Mouse (Mus musculus) neural tube, embryonic 13.5 days (tissue): ENCODE results near the gene Cacnb2. TPM values are rescaled to one million over a fixed set of nuclear protein-coding genes. Genes with fewer than 3 reads are reported as not detected.
A peak's percentile ranks its signal among the peaks of the same experiment; 100 is the strongest.

Source experiments
- ATAC-seq: fragments of 200-750 bp; cut with Nextera tagmentation; 2 replicates; pipeline ENCODE4 v1.8.0; 2017; ENCODE audit warnings: low read depth, mild to moderate bottlenecking, moderate TSS enrichment, moderate library complexity
- H3K27ac ChIP-seq: fragments of 300-500 bp; sonication (generic); replicated peaks from 2 replicates; pipeline ENCODE4 v1.5.1; 2015; ENCODE audit warnings: moderate library complexity, mild to moderate bottlenecking, inconsistent platforms
- H3K27me3 ChIP-seq: fragments of 300-500 bp; sonication (generic); 2 replicates; pipeline ENCODE4 v1.6.1; 2015; ENCODE audit warnings: mild to moderate bottlenecking, inconsistent platforms
- H3K36me3 ChIP-seq: fragments of 300-500 bp; sonication (generic); 2 replicates; pipeline ENCODE4 v1.6.1; 2015; ENCODE audit warnings: mild to moderate bottlenecking, inconsistent platforms
- H3K4me1 ChIP-seq: fragments of 300-500 bp; sonication (generic); replicated peaks from 2 replicates; pipeline ENCODE4 v1.6.1; 2015; ENCODE audit warnings: inconsistent platforms
- H3K4me2 ChIP-seq: fragments of 300-500 bp; sonication (generic); 2 replicates; pipeline ENCODE4 v1.6.1; 2015; ENCODE audit warnings: inconsistent platforms, mild to moderate bottlenecking, moderate library complexity
- H3K4me3 ChIP-seq: fragments of 300-500 bp; sonication (generic); 2 replicates; pipeline ENCODE4 v1.5.1; 2015; ENCODE audit warnings: mild to moderate bottlenecking, inconsistent platforms
- H3K9ac ChIP-seq: fragments of 300-500 bp; sonication (generic); 2 replicates; pipeline ENCODE4 v1.6.1; 2015; ENCODE audit warnings: moderate library complexity, mild to moderate bottlenecking, inconsistent platforms
- H3K9me3 ChIP-seq: fragments of 300-500 bp; sonication (generic); 2 replicates; pipeline ENCODE4 v1.6.1; 2016; ENCODE audit warnings: inconsistent platforms
- WGBS: fragments of 180-500 bp; shearing (Covaris S2); methylation state at CpG from one replicate; pipeline ENCODE4 v1.1.7; 2015; 5-methylcytosine and 5-hydroxymethylcytosine counted together
- polyA plus RNA-seq: library from polyadenylated mRNA; unstranded; fragments of >200 nt; fragmentation: Nextera tagmentation; extraction: Ambion mirVana; gene quantifications from 2 replicates; pipeline ENCODE4 v1.2.1, GENCODE M21; 2015

The Cacnb2 gene
- polyA plus RNA-seq, 1 experiment from 2014 or later = 4.5 TPM

DNA sequence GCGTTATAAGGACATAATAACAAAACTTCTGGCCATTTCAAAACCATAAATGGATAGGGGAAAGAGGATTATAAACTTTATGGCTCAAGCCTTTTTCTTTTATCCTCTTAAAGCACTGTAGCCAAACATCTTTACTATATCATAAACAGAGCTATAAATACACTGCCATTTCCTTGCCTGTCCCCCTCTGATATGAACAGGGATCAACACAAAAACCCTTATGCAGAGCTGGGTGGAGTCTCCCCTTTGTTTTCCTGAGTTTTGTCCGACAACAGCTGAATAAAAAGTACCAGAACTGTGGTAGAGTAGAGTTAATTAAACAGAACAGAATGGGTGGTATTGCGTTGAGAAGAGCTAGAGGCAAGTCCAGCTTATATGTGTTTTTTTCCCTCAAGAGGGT lies 280.6 kb downstream of the Cacnb2 start:
- Histone ChIP-seq H3K9me3 (no peaks in the 10 kb centered on the region), H3K36me3 (no peaks in the 10 kb centered on the region), H3K4me3 (no peak overlapping the region), H3K4me1 (no peaks in the 10 kb centered on the region), H3K27me3 (no peaks in the 10 kb centered on the region), H3K4me2 (no peak overlapping the region), H3K9ac (no peak overlapping the region), H3K27ac (no peak overlapping the region)
- WGBS = 73% methylated on average over 3 of the region's 3 CpGs
- ATAC-seq = no peak

DNA sequence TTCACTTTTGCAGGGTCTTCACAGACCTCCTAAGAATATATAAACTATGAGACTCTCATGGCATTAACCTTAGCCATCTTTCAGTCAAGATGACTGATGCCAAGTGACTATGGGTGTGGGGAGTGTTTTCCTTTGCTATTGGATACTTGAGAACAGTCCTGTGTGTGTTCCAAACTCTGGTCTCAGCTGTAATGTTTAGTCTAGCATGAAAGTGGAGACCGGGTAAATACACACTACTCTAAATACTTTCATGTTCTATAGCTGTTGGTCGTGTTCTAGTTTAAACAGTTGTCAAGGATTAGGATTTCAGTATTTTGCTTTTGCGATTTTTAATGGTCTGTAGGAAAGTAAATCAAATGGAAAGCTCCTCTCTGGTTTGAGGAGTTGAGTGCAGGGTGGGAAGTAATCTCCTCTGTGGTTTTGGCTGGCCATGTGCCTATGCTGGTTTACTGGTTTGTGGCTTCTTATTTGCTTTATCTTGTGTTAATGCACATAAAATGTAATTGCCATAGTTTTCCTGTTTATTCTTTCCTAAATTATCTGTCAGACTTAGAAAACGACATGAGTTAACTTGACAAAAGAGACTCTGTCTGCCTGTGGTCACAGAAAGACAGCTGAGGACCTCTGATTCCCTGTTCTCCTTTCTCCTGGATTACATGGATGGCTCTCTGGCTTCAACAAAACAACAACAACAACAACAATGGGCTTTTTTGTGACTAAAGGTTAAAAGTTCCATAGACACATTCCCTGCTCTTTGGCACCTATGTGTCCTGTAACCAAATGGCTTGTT lies 285.7 kb downstream of the Cacnb2 start:
- WGBS = 70% methylated on average over 4 of the region's 4 CpGs
- Histone ChIP-seq H3K4me2 (no peak overlapping the region), H3K36me3 (no peaks in the 10 kb centered on the region), H3K9me3 (no peaks in the 10 kb centered on the region), H3K9ac (no peak overlapping the region), H3K4me1 (no peaks in the 10 kb centered on the region), H3K4me3 (no peak overlapping the region), H3K27ac (no peak overlapping the region), H3K27me3 (no peaks in the 10 kb centered on the region)
- no peak for ATAC-seq

DNA sequence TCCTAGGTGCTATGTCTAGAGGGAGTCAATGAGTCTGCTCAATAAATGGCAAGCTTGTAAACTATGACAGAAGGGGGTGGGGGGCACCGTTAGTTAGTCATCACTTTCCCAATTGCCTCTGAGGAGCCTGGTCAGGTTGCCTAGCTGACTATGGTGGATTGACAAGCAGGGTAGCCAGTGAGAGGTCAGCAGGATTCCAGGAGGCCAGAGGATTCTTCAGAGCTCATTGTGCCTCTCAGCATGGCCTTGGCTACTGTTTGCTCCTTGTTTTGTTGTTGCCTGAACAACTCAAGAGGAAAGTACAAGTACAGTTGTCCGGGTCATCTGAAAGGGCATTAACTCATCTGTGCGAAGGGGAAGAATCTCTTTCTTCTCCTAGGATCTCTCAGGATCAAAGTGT lies 300.9 kb downstream of the Cacnb2 start:
- Histone ChIP-seq H3K9me3 (no peaks in the 10 kb centered on the region), H3K36me3 (no peaks in the 10 kb centered on the region), H3K4me3 (no peak overlapping the region), H3K27ac (no peak overlapping the region), H3K4me1 (peaks cover 15% of the 10 kb centered on the region), H3K9ac (no peak overlapping the region), H3K27me3 (no peaks in the 10 kb centered on the region), H3K4me2 (no peak overlapping the region)
- WGBS = 38% methylated on average over 3 of the region's 3 CpGs
- ATAC-seq = no peak

DNA sequence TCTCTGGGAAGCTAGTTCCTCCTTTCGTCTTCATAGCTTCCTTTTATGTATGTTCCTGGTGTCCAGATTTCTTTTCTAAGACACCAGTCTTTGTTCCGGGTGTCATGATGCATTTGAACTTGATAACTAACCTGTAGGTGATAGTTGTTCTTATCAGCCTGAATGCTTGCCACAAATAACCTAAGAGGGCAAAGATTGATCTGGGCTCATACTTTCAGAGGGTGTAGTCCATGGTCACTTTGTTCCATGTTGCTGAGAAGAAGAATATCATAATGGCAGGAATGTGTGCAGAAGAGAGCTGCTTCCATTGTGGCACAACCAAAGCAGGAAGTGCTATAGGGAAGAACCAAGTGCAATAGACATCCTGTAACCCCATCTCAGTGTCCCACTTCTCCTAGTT lies 302.0 kb downstream of the Cacnb2 start:
- Histone ChIP-seq H3K4me1 (peaks cover 15% of the 10 kb centered on the region), H3K9me3 (no peaks in the 10 kb centered on the region), H3K27me3 (no peaks in the 10 kb centered on the region), H3K9ac (no peak overlapping the region), H3K36me3 (no peaks in the 10 kb centered on the region), H3K4me3 (no peak overlapping the region), H3K4me2 (no peak overlapping the region), H3K27ac (no peak overlapping the region)
- no peak for ATAC-seq
- WGBS = 91% methylated on average over 2 of the region's 2 CpGs

DNA sequence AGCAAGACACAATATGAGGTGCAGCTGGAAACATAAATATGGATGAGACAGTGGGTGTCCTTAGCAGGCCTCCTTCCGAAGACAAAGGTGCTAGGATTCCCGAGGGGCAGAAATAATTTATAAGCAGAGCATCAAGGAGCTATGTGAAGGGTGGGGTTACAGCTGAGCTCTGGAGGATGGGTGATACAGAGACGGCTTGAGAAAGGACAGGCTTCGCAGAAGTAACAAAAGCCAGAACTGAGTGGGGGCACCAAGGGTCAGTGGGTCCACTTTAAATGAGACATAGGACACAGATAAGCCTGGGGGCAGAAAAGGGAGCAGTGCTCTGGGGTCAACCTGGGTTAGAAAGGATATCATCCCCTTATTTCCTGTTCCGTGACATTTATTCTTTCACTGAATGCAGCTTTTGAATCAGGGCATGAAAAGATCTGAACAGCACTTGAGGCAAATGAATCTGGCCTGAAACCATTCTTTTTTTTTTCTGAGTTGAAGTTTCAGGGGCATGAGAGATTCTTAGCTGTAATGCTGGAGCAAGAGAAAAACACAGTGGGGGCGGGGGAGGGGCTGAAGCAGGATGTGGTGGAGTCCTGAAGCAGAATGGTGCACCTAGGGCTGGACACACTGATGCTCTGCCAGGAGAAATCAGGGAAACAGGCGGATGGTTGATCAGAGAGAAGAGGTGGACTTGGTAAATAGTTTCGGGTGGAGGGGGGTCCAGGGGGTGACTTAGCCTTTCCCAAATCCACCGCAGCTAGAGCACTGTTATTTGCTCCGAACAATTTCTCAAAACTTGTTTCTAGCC lies 304.4 kb downstream of the Cacnb2 start:
- Histone ChIP-seq H3K27me3 (no peaks in the 10 kb centered on the region), H3K9ac (no peak overlapping the region), H3K9me3 (no peaks in the 10 kb centered on the region), H3K4me3 (no peak overlapping the region), H3K27ac (0 out of 2 replicates have a peak overlapping the region, but pooled peaks have one; percentile 46), H3K4me1 (peaks cover 15% of the 10 kb centered on the region), H3K36me3 (no peaks in the 10 kb centered on the region), H3K4me2 (no peak overlapping the region)
- ATAC-seq = no peak
- WGBS = 38% methylated on average over 10 of the region's 10 CpGs

DNA sequence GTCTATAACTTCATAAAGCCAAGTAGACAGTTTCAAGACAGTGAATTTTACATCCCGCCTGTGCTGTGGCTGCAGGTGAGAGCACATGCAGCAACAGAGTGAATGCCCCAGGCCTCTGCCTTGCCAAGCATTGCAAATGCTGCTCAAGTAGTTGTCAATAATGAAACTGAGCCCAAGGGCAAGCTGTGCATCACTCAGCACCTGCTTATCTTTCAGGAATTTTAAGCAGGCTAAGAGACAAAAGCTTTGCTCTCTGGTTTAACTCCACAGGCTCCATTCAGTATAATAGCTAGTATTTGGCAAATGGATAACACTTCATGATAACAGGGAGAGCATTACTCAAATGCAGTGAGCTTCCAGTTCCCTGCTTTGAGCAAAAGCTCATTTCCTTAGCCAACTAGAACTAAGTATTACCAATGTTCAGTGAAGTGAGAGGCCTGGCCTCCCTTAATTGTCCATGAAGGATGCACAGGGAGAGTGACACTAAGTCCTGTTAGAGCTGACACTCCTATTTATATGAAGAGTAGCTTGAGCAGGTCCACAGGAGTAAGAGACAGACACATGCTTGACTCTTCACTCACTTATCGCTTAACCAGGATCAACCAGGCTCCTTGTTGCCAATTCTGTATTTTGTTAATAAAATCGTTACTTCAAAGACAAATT lies 314.8 kb downstream of the Cacnb2 start:
- Histone ChIP-seq H3K36me3 (no peaks in the 10 kb centered on the region), H3K27me3 (no peaks in the 10 kb centered on the region), H3K4me3 (no peak overlapping the region), H3K4me2 (no peak overlapping the region), H3K9ac (no peak overlapping the region), H3K9me3 (no peaks in the 10 kb centered on the region), H3K4me1 (0 out of 2 replicates have a peak, but pooled peaks cover 9% of the 10 kb centered on the region), H3K27ac (no peak overlapping the region; the same call in 1 of the 2 replicates)
- ATAC-seq = 0 out of 2 replicates have a peak, but pooled peaks have one; percentile 43
- 85% methylated on average over 3 of the region's 3 CpGs for WGBS

DNA sequence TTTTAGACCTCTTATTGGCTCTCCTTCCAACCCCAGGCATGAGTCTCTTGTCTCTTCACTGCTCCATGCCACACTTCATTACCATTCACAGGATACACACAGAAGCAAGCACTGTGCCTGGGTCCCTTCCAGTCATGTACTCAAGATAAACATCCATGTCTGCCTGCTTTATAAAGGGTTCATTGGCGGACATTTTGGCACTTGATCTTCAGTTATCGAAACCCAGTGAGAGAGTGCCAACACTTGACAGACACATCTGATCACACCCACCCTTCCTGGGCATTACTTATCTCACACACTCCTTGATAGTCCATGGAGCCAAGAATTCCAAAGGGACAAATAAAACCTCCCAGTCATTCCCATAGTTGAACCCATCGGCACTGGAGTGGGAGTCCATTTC lies 327.0 kb downstream of the Cacnb2 start:
- ATAC-seq = no peak
- Histone ChIP-seq H3K27me3 (no peaks in the 10 kb centered on the region), H3K9me3 (no peaks in the 10 kb centered on the region), H3K4me1 (no peaks in the 10 kb centered on the region), H3K4me3 (no peak overlapping the region), H3K4me2 (no peak overlapping the region), H3K9ac (no peak overlapping the region), H3K27ac (no peak overlapping the region), H3K36me3 (no peaks in the 10 kb centered on the region)
- 93% methylated on average over 3 of the region's 3 CpGs for WGBS

DNA sequence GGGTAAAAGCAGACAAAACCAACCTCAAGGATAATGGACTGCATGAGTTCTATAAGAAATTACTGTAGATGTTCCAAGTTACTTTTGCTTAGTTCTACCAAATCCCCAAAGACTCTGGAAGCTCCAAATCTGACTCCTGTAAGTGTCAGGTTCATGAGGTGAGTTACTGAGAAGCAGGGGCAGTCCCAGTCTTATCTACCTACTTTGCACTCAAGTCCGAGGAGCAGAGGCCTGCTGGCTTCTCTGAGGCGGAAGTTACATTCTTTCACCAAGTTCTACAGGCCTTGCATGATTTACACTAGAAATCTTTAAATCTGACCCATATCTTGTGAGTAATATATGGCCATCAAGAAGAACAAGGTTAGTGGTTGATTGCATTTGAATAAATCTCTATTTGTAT lies 329.1 kb downstream of the Cacnb2 start:
- Histone ChIP-seq H3K4me1 (no peaks in the 10 kb centered on the region), H3K27ac (no peak overlapping the region), H3K4me3 (no peak overlapping the region), H3K36me3 (no peaks in the 10 kb centered on the region), H3K9me3 (no peaks in the 10 kb centered on the region), H3K4me2 (no peak overlapping the region), H3K27me3 (no peaks in the 10 kb centered on the region), H3K9ac (no peak overlapping the region)
- ATAC-seq = no peak
- 83% methylated on average over 2 of the region's 2 CpGs for WGBS

DNA sequence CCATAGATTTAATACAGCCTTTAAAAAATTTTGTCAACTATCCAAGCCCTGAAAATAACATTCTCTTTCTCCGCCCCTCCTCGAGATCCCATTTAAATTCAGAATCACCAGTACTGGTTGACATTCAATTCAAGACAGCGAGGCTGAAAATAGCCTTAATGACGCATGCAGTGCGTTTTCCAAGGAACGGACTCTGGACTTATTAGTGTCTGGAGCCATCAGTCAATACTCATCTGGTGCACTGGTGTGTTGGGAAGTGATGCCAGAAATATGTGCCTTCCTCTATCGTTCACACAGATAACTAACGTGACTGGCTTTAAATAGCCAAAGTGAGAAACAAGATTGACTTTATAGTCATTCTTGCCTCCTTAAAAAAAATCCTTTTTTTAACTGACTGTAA lies 333.6 kb downstream of the Cacnb2 start:
- Histone ChIP-seq H3K36me3 (no peaks in the 10 kb centered on the region), H3K27ac (no peak overlapping the region), H3K9ac (no peak overlapping the region), H3K4me3 (no peak overlapping the region), H3K27me3 (no peaks in the 10 kb centered on the region), H3K4me1 (no peaks in the 10 kb centered on the region), H3K4me2 (no peak overlapping the region), H3K9me3 (no peaks in the 10 kb centered on the region)
- WGBS = 58% methylated on average over 8 of the region's 8 CpGs
- no peak for ATAC-seq

DNA sequence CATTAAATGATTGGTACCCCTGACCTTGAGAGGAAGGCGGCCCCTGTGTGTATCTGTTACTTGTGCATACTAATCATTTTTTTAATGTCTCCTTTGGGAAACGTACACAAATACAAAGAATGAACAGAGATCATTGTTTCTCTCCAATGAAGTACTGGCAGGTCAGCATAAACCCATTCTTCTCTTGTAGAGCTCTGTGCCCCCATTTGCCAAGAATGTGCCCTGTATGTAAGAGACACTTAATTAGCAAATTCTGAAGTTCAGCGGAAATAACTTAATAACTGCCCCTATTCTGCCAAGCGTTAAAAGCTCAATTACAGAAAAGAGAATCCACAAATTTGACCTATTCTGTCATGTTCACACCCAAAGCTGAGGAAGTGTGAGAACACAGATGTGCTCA lies 339.4 kb downstream of the Cacnb2 start:
- H3K27me3 ChIP-seq = no peaks in the 10 kb centered on the region
- H3K36me3 ChIP-seq = no peaks in the 10 kb centered on the region
- H3K4me2 ChIP-seq = no peak overlapping the region
- H3K9me3 ChIP-seq = no peaks in the 10 kb centered on the region
- 71% methylated on average over 4 of the region's 4 CpGs for WGBS
- no peak overlapping the region for H3K27ac ChIP-seq
- no peaks in the 10 kb centered on the region for H3K4me1 ChIP-seq
- H3K9ac ChIP-seq = no peak overlapping the region
- H3K4me3 ChIP-seq = no peak overlapping the region
- ATAC-seq = no peak

DNA sequence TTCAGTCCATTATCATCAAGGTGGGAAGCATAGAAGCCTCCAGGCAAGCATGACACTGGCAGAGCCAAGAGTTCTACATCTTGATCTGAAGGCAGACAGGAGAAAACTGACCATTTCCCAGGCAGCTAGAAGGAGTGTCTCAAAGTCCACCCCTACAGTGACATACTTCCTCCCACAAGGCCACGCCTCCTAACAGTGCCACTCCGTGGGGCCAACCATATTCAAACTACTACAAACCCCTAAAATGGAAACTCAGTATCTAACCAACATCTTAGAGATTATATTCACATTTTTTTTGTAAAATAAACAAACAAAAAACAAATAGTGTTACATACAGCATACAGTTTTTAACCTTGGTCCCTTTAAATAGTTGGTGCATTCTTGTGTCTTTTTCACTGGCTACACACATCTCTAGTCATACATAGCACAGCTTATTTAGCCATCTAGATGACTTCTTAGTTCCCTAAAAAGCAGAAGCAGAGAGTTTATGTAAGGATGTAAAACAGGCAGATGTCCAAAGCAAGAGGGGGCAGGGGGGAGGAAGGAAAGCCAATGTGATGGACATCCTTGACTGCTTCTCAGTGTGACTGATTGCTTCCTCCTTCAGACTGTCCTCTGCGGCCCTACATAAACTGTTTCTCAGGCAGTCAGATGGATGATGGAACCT lies 340.9 kb downstream of the Cacnb2 start:
- no peak overlapping the region for H3K4me2 ChIP-seq
- no peaks in the 10 kb centered on the region for H3K27me3 ChIP-seq
- ATAC-seq = no peak
- no peak overlapping the region for H3K4me3 ChIP-seq
- no peaks in the 10 kb centered on the region for H3K9me3 ChIP-seq
- H3K9ac ChIP-seq = no peak overlapping the region
- H3K27ac ChIP-seq = no peak overlapping the region
- H3K36me3 ChIP-seq = no peaks in the 10 kb centered on the region
- WGBS = 89% methylated on average over 3 of the region's 3 CpGs
- no peaks in the 10 kb centered on the region for H3K4me1 ChIP-seq

DNA sequence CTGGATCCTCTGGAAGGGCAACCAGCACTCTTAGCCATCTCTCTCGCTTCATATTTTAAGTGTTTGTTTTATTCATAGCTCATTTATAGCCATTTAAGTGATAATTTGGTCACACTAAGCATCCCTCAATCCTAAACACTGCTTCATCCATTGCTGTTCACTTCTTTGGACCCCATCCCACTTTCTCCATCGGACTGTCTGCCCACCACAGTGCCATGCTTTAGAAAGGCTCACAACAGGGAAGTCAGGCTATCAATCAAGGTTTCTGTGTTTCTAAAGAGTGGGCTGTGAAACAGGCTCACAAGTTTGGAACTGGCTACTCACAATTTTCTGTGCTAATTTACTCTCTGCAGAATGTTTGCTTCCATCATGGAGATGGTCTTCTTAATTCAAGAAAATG lies 350.2 kb downstream of the Cacnb2 start:
- WGBS = 42% methylated on average over 2 of the region's 2 CpGs
- ATAC-seq = no peak
- H3K27me3 ChIP-seq = no peaks in the 10 kb centered on the region

More for the DNA sequence above, 350.2 kb downstream of the Cacnb2 start:
- Histone ChIP-seq H3K9me3 (no peaks in the 10 kb centered on the region), H3K4me3 (no peak overlapping the region), H3K4me2 (no peak overlapping the region), H3K27ac (no peak overlapping the region), H3K36me3 (no peaks in the 10 kb centered on the region), H3K4me1 (no peaks in the 10 kb centered on the region), H3K9ac (no peak overlapping the region)
